Mouse (Mus musculus): Measurements from ENCODE around the gene C77080.
"Not testable (repeated sequence)": the region's sequence is repeated elsewhere in the genome, so short reads cannot be mapped to it uniquely, and the experiment has no call there.

C77080 gene

DNA sequence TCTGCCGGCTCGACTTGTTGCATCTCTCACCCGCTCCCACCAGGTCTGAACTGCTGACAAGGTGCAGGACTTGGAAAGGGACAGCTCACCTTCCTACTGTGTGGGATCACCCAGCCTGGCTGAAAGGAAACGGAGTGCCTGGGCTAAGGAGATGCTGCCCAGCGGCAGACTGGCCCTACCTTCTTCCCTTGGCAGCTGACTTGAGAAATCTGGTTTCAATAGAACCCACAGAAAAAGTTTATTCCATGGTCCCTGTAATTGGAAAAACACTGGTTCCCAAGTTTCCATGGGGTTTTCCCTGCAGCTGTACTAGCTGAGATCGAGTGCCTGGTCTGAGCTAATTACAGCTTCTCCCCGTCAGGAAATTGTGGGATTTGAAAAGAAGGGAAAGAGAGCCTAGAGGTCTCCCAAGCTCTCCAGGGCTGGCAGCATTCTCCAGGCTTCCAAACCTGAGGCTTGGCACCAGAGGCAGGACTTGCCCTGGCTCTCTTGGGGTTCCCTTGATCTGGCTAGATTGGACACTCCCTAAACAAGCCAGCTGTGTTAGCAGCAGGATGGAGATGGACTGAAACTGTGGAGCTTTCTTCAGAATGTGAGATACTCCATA lies 42.5 kb downstream of the C77080 start:
- no peak for DNase-seq (ENCODE audit: low read depth, low spot score)

- DNase-seq (ENCODE audit: low read depth, low spot score), result not testable (repeated sequence)
Observed at GRCm38 (mm10) chr4:129212486-129212885, 48.7 kb downstream of the C77080 start.

- DNase-seq (ENCODE audit: low read depth, low spot score), result no peak
Observed at GRCm38 (mm10) chr4:129211461-129211860, 49.7 kb downstream of the C77080 start.

DNA sequence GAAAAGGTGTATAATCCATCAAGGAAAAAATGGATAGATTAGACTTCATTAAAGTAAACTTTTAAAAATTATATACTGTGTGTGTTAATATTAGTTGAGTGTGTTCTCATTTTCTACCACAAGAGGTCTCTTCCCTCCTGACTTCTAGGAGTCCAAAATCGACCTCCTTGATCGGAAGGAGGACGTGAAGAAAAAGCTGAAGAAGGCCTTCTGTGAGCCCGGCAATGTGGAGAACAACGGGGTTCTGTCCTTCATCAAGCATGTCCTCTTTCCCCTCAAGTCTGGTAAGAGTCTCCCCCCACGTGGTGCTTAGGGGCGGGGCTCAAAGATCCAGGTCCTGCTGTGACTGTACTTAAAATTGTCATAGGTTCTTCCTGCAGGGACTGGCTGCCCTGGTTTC lies 51.7 kb downstream of the C77080 start:
- DNase-seq (ENCODE audit: low read depth, low spot score), result no peak

DNA sequence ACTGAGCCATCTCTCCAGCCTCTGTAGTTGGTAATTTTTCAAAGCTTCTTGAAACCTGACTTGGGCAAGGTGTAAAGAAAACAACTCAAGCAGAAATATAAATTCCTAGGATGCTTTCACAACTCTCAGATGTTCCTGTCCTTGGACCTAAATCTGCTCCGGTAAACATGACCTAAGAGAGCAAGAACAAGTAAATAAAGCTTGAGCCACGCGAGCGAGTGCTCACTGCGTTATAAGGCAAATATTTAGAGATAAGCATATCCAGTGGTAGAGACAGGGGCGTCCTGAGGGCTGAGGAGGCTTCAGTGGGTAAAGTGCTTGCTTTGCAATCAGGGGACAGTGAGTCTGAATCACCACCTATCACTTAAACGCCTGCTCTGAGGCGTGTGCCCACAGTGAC lies 54.4 kb downstream of the C77080 start:
- no peak for DNase-seq (ENCODE audit: low read depth, low spot score)

DNA sequence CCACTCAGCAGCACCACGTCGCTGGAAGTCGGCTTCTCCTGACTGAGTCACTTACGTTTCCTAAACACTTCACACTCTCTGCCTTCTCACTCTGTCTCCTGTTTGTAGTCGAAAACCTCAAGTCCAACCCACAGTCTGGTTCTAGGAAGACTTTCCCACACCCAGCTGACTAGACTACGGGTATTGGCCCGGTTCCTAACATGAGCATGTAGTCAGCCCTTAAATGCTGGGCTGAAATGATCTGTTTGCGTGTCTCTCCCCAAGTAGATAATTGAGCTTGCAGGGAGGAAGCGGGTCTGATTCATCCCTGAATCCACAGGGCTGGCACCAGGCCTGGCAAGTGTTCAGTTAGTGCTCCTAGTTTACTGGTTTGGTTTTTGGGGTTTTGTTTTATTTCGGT lies 56.5 kb downstream of the C77080 start:
- no peak for DNase-seq (ENCODE audit: low read depth, low spot score)

GRCm38 (mm10) chr4:129197514-129197913 lies 63.7 kb downstream of the C77080 start:
- DNase-seq (ENCODE audit: low read depth, low spot score), result no peak

GRCm38 (mm10) chr4:129194280-129194679 lies 66.9 kb downstream of the C77080 start:
- no peak for DNase-seq (ENCODE audit: low read depth, low spot score)

- DNase-seq (ENCODE audit: low read depth, low spot score), result no peak
Observed at GRCm38 (mm10) chr4:129191691-129192090, 69.5 kb downstream of the C77080 start.

GRCm38 (mm10) chr4:129190538-129190937 lies 70.7 kb downstream of the C77080 start:
- no peak for DNase-seq (ENCODE audit: low read depth, low spot score)

- peak; percentile 96 for DNase-seq (ENCODE audit: low read depth, low spot score)
Observed at GRCm38 (mm10) chr4:129189542-129190519, 71.4 kb downstream of the C77080 start, which contains the start of the genes S100pbp and Yars. TSS of gene S100pbp (minus strand) at chr4:129189727. TSS of gene Yars (plus strand) at chr4:129189760.

GRCm38 (mm10) chr4:129188803-129189541 lies 72.2 kb downstream of the C77080 start:
- DNase-seq (ENCODE audit: low read depth, low spot score), result peak; percentile 35

- no peak for DNase-seq (ENCODE audit: low read depth, low spot score)
Observed at GRCm38 (mm10) chr4:129188041-129188659, 73.1 kb downstream of the C77080 start.

DNA sequence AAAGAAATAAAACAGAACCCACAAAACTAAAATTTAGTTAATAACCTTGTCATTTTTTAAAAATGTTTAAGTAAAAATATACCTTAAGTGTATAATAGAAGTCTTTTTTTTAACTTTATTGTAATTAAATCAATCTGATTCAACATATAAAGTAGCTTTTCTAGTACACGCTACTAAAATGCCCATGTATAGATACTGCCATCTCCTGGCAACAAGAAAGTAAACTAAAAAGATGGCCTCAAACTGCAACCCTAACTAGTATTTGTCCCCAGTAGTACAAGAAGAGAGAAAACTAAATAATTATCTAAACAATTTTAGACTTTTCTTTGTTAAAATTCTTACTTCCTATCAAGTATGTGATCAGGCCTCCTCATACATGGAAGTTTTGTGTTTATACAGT lies 81.6 kb downstream of the C77080 start:
- DNase-seq (ENCODE audit: low read depth, low spot score), result no peak

DNA sequence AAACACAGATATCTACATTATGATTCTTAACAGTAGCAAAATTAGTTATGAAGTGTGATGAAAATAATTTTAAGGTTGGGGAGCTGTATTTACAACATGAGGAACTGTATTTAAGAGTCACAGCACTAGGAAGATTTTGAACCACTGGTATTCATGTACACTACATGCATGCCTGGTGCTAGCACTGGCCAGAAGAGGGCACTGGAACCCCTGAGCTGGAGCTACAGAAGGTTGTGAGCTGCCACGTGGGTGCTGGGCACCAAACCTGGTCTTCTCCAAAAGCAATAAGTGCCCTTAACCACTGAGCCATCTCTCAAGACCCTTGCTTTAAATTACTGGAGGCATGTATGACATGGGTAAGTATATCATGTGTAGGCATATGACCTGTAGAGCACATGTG lies 88.7 kb downstream of the C77080 start:
- no peak for DNase-seq (ENCODE audit: low read depth, low spot score)

Data from skeletal muscle tissue, adult 2 months (tissue).